In genomic region chr3:34643067-34643466, GRCm38 (mm10) we compare ENCODE assay signal across 13 mouse cellular contexts. TPM values are rescaled to one million over a fixed set of nuclear protein-coding genes. Genes with fewer than 3 reads are reported as not detected.
DNase-seq lines count a peak whose midpoint lies in the region; ATAC-seq and TF ChIP-seq lines count a peak whose summit lies in the region.
"Had no signal": no experiment of that assay in that cellular context is flagged by ENCODE, and none has a peak within 500 bp of the region (broad histone marks: within the 10 kb centered on the region; RNA-seq: fewer than 3 reads in every experiment).

No protein-coding gene starts in this region.

- peak overlapping the region; percentile 53 for H3K9ac ChIP-seq in ES-Bruce4 (ENCODE audit: low read depth, poor library complexity, severe bottlenecking)
- H3K9ac ChIP-seq in hindbrain, embryonic 12.5 days, result no peak overlapping the region; the same call in 1 of the 2 replicates
- H3K9ac ChIP-seq in midbrain, embryonic 16.5 days (ENCODE audit: low read depth, low read length), result peak overlapping the region; percentile 52; the same call in 1 of the 2 replicates
- H3K9ac ChIP-seq: liver, embryonic 13.5 days had no signal

- H3K4me2 ChIP-seq in hindbrain, embryonic 12.5 days (replicated peaks), result peak overlapping the region; percentile 58
- peak overlapping the region; percentile 52 for H3K4me2 ChIP-seq in midbrain, embryonic 16.5 days (ENCODE audit: low read length)
- H3K4me2 ChIP-seq: liver, embryonic 13.5 days had no signal

- H3K27ac ChIP-seq in ES-Bruce4 (ENCODE audit: insufficient read depth, low read length), result no peak overlapping the region
- no peak overlapping the region for H3K27ac ChIP-seq in hindbrain, embryonic 12.5 days
- H3K27ac ChIP-seq in midbrain, embryonic 16.5 days (ENCODE audit: low read length), result peak overlapping the region; percentile 62
- H3K27ac ChIP-seq in kidney, adult 2 months (ENCODE audit: insufficient read depth, low read depth, low read length), result no peak overlapping the region
- H3K27ac ChIP-seq: liver, embryonic 13.5 days had no signal

- H3K4me3 ChIP-seq in ES-Bruce4 (ENCODE audit: low read depth, low read length), result no peak overlapping the region
- no peak overlapping the region for H3K4me3 ChIP-seq in hindbrain, embryonic 12.5 days
- no peak overlapping the region for H3K4me3 ChIP-seq in midbrain, embryonic 16.5 days (ENCODE audit: low read depth, low read length)
- no peak overlapping the region for H3K4me3 ChIP-seq in kidney, adult 2 months (ENCODE audit: insufficient read depth, low read depth, low read length)
- H3K4me3 ChIP-seq: liver, embryonic 13.5 days had no signal

- 24% methylated on average over 5 of the region's 5 CpGs for WGBS in hindbrain, embryonic 12.5 days
- 22% methylated on average over 5 of the region's 5 CpGs for WGBS in midbrain, embryonic 16.5 days
- 15% methylated on average over 5 of the region's 5 CpGs for WGBS in kidney, adult 2 months

- TF ChIP-seq CTCF in ES-Bruce4 (IDR thresholded peaks at IDR 0.05; ENCODE audit: low read depth, low read length), result no peak
- no peak for TF ChIP-seq CTCF in kidney, adult 2 months (conservative IDR thresholded peaks at IDR 0.05; ENCODE audit: insufficient read depth, insufficient read length, low read depth, low read length)

- H3K27me3 ChIP-seq in ES-Bruce4 (ENCODE audit: control insufficient read depth, insufficient read depth, low read length, poor library complexity, severe bottlenecking), result no peaks in the 10 kb centered on the region
- peaks cover 44% of the 10 kb centered on the region for H3K27me3 ChIP-seq in hindbrain, embryonic 12.5 days
- H3K27me3 ChIP-seq in midbrain, embryonic 16.5 days (ENCODE audit: control insufficient read depth, insufficient read depth, low read depth, low read length), result peaks cover 14% of the 10 kb centered on the region
- H3K27me3 ChIP-seq in kidney, adult 2 months (replicated peaks; ENCODE audit: control insufficient read depth, insufficient read depth, low read length), result peaks cover 10% of the 10 kb centered on the region

- H3K36me3 ChIP-seq in ES-Bruce4 (ENCODE audit: control insufficient read depth, insufficient read depth, low read length, poor library complexity, severe bottlenecking), result no peaks in the 10 kb centered on the region
- no peaks in the 10 kb centered on the region for H3K36me3 ChIP-seq in hindbrain, embryonic 12.5 days
- no peaks in the 10 kb centered on the region for H3K36me3 ChIP-seq in midbrain, embryonic 16.5 days (ENCODE audit: control insufficient read depth, insufficient read depth, low read length)
- no peaks in the 10 kb centered on the region for H3K36me3 ChIP-seq in kidney, adult 2 months (ENCODE audit: control insufficient read depth, insufficient read depth, low read length)
- H3K36me3 ChIP-seq: liver, embryonic 13.5 days had no signal

- no peaks in the 10 kb centered on the region for H3K9me3 ChIP-seq in ES-Bruce4 (replicated peaks; ENCODE audit: control insufficient read depth, insufficient read depth, low read length, poor library complexity, severe bottlenecking)
- no peaks in the 10 kb centered on the region for H3K9me3 ChIP-seq in hindbrain, embryonic 12.5 days (replicated peaks)
- H3K9me3 ChIP-seq in midbrain, embryonic 16.5 days (replicated peaks; ENCODE audit: control insufficient read depth, low read length, poor library complexity, severe bottlenecking), result no peaks in the 10 kb centered on the region
- H3K9me3 ChIP-seq: liver, embryonic 13.5 days had no signal

- no peak for ATAC-seq in hindbrain, embryonic 12.5 days (ENCODE audit: low FRiP score)
- no peak for ATAC-seq in midbrain, embryonic 16.5 days

- peak; percentile 42 for DNase-seq in embryo, embryonic 10.5 days (ENCODE audit: low spot score)
- no peak for DNase-seq in cerebellum, adult 11-12 months
- no peak for DNase-seq in frontal cortex, postnatal 36 days (ENCODE audit: low spot score in 2 of 2)
- no peak for DNase-seq in urinary bladder, postnatal 4 days (ENCODE audit: low spot score in 2 of 2)
- DNase-seq in kidney, adult 2 months, result no peak
- DNase-seq: heart, postnatal 4 days; liver, embryonic 13.5 days; lung, postnatal 4 days had no signal

- TF ChIP-seq POLR2A in ES-Bruce4 (IDR thresholded peaks at IDR 0.05; ENCODE audit: insufficient read depth, low read length), result no peak
- TF ChIP-seq POLR2A in kidney, adult 2 months (IDR thresholded peaks at IDR 0.05; ENCODE audit: low read depth, low read length), result no peak

- no peak for TF ChIP-seq EP300 in ES-Bruce4 (IDR thresholded peaks at IDR 0.05; ENCODE audit: insufficient read depth, low read depth, low read length)

- peaks cover 1% of the 10 kb centered on the region for H3K4me1 ChIP-seq in ES-Bruce4 (ENCODE audit: control insufficient read depth, insufficient read depth, low read length)
- peaks cover 29% of the 10 kb centered on the region for H3K4me1 ChIP-seq in hindbrain, embryonic 12.5 days
- peaks cover 25% of the 10 kb centered on the region for H3K4me1 ChIP-seq in midbrain, embryonic 16.5 days (ENCODE audit: control insufficient read depth, insufficient read depth, low read length)
- no peaks in the 10 kb centered on the region for H3K4me1 ChIP-seq in kidney, adult 2 months (ENCODE audit: control insufficient read depth, insufficient read depth, low read length)

RNA-seq across cellular contexts. Expression of gene Sox2, which starts 7.1 kb away (rescaled TPM):
- polyA plus RNA-seq in ES-Bruce4 (2011; ENCODE audit: insufficient read depth, insufficient read length, low read depth, missing spikeins), result 400 and 407 TPM in 2 replicates
- 37.3 and 39.5 TPM in 2 replicates for polyA plus RNA-seq in hindbrain, embryonic 12.5 days (2016; fragmentation: Nextera tagmentation; extraction: Ambion mirVana)
- polyA plus RNA-seq in midbrain, embryonic 16.5 days (2015; fragmentation: Nextera tagmentation; extraction: Ambion mirVana), result 14.3 and 22.2 TPM in 2 replicates
- polyA plus RNA-seq in kidney, adult 2 months (2012; rRNA removed), result 0.03 TPM in 1 of 2 replicates, not detected in the other
- polyA plus RNA-seq: kidney, embryonic 16.5 days; liver, embryonic 13.5 days; small intestine, adult 2 months had no signal

Comparison
In these comparisons a context has a peak if more than half of its experiments do, and no peak if none do; other contexts are left out.
1. RNA of gene Sox2, which starts 7.1 kb away (polyA plus RNA-seq): 400 to 407 TPM in ES-Bruce4, 37.3 to 39.5 TPM in hindbrain, embryonic 12.5 days and 14.3 to 22.2 TPM in midbrain, embryonic 16.5 days; 0.03 TPM in kidney, adult 2 months; every median in the first group is over 10 times any median in the second.